Comparison of ENCODE assay signal across 22 mouse cellular contexts in the genomic region with DNA sequence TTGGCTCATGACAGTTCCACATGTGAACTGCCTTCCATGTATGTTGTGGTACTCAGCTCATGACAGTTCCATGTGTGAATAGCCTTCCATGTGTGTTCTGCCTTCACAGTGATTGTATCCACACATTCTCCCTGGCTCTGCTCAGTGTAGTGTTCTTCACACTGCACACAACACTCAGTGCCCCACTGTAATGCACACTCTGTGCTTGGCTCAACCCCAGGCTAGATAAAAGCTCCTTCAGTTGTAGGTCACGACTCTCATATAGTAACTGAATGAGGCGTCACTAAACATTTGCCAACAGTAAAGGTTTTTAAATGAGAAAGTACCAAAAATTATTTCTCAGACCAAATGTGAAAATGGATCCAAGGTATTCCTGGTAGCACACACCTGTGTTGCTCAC.
A peak's percentile ranks its signal among the peaks of the same experiment; 100 is the strongest.
DNase-seq lines count a peak whose midpoint lies in the region; ATAC-seq and TF ChIP-seq lines count a peak whose summit lies in the region.
"Had no signal": no experiment of that assay in that cellular context is flagged by ENCODE, and none has a peak within 500 bp of the region (broad histone marks: within the 10 kb centered on the region; RNA-seq: fewer than 3 reads in every experiment).

No protein-coding gene starts in this region.

- DNase-seq in heart, adult 18-20 months: peak; percentile 40 to 58
- DNase-seq in heart, postnatal 36 days: no peak
- no peak for DNase-seq in heart, postnatal 0 days (ENCODE audit: low spot score)
- DNase-seq in heart, postnatal 10 days: no peak
- DNase-seq: adrenal gland, adult 2 months; adrenal gland, postnatal 10 days; adrenal gland, postnatal 25 days; cerebellum, adult 11 months; cerebellum, adult 18-20 months; cerebellum, adult 8-10 months; cerebellum, adult 9-11 months; cerebellum, postnatal 14 days; cerebellum, postnatal 36 days; embryo, embryonic 11 days had no signal

- H3K9ac ChIP-seq in heart, postnatal 0 days (replicated peaks; ENCODE audit: low read depth, low read length): no peak overlapping the region
- H3K9ac ChIP-seq: embryonic facial prominence, embryonic 13.5 days; embryonic facial prominence, embryonic 15.5 days; forebrain, embryonic 12.5 days had no signal

- intact Hi-C loops in heart, postnatal 36 days (cut with DNase I): loop anchor here (5.0 kb wide), 2 partner anchors 73 to 103 kb away; no protein-coding TSS in a partner anchor
- intact Hi-C loops in heart, postnatal 10 days (cut with DNase I): loop anchor here (5.0 kb wide), 1 partner anchor 78 kb away; the partner anchor contains the start of gene Tex29

- 26% methylated on average over 2 of the region's 2 CpGs for WGBS in heart, postnatal 0 days

- no peak overlapping the region for H3K4me3 ChIP-seq in heart, postnatal 0 days (ENCODE audit: low read depth, low read length)
- peak overlapping the region; percentile 6 for H3K4me3 ChIP-seq in megakaryocyte, embryonic 14.5 days (replicated peaks)
- H3K4me3 ChIP-seq: embryonic facial prominence, embryonic 13.5 days; embryonic facial prominence, embryonic 15.5 days; erythroblast, embryonic 14.5 days; forebrain, embryonic 10.5 days; forebrain, embryonic 12.5 days had no signal

- peaks cover 11% of the 10 kb centered on the region; the same call in 1 of the 2 replicates for H3K27me3 ChIP-seq in heart, postnatal 0 days (ENCODE audit: control insufficient read depth, insufficient read depth, low read length)
- H3K27me3 ChIP-seq in megakaryocyte, embryonic 14.5 days (replicated peaks): peaks cover 18% of the 10 kb centered on the region
- H3K27me3 ChIP-seq: embryonic facial prominence, embryonic 15.5 days had no signal

- H3K36me3 ChIP-seq in heart, postnatal 0 days (replicated peaks; ENCODE audit: control insufficient read depth, insufficient read depth, low read length): no peaks in the 10 kb centered on the region
- H3K36me3 ChIP-seq in megakaryocyte, embryonic 14.5 days (replicated peaks; ENCODE audit: low read length): no peaks in the 10 kb centered on the region
- H3K36me3 ChIP-seq: embryonic facial prominence, embryonic 13.5 days; embryonic facial prominence, embryonic 15.5 days; forebrain, embryonic 10.5 days; forebrain, embryonic 12.5 days had no signal

- no peaks in the 10 kb centered on the region for H3K9me3 ChIP-seq in heart, postnatal 0 days (replicated peaks; ENCODE audit: control insufficient read depth, low read length)
- peaks cover 5% of the 10 kb centered on the region for H3K9me3 ChIP-seq in megakaryocyte, embryonic 14.5 days
- H3K9me3 ChIP-seq: embryonic facial prominence, embryonic 13.5 days; embryonic facial prominence, embryonic 15.5 days had no signal

- TF ChIP-seq EP300 in heart, postnatal 0 days (IDR thresholded peaks at IDR 0.05; ENCODE audit: low read depth): no peak

- peaks cover 5% of the 10 kb centered on the region; the same call in 1 of the 2 replicates for H3K4me1 ChIP-seq in heart, postnatal 0 days (ENCODE audit: control insufficient read depth, insufficient read depth)
- peaks cover 5% of the 10 kb centered on the region for H3K4me1 ChIP-seq in megakaryocyte, embryonic 14.5 days

- ATAC-seq in heart, postnatal 0 days (ENCODE audit: insufficient read depth, low read depth): peak; percentile 40; the same call in 1 of the 2 replicates
- no peak for ATAC-seq in megakaryocyte, adult 5-6 weeks (ENCODE audit: poor library complexity, severe bottlenecking)
- ATAC-seq: forebrain, embryonic 14.5 days had no signal

- no peak overlapping the region for H3K4me2 ChIP-seq in heart, postnatal 0 days (ENCODE audit: low read depth, low read length)
- H3K4me2 ChIP-seq: embryonic facial prominence, embryonic 13.5 days; embryonic facial prominence, embryonic 15.5 days; forebrain, embryonic 12.5 days had no signal

- H3K27ac ChIP-seq in heart, postnatal 0 days (ENCODE audit: low read depth): no peak overlapping the region
- H3K27ac ChIP-seq: embryonic facial prominence, embryonic 13.5 days; embryonic facial prominence, embryonic 15.5 days; forebrain, embryonic 10.5 days; forebrain, embryonic 12.5 days had no signal

- no peak for TF ChIP-seq CTCF in heart, postnatal 0 days (IDR thresholded peaks at IDR 0.05; ENCODE audit: low read depth)

Comparison
In these comparisons a context has a peak if more than half of its experiments do, and no peak if none do; other contexts are left out.
1. DNase-seq: peak in heart, adult 18-20 months (2 of 2); none in heart, postnatal 36 days (0 of 2), heart, postnatal 0 days (single experiment) and heart, postnatal 10 days (0 of 2).